Mouse (Mus musculus) lung, embryonic 14.5 days (tissue): ENCODE measurements at regions not wholly inside any gene's neighbourhood (a gene's known extent, or its start where the extent isn't known, plus 50 kb on each side); places are given as distances from the start of the nearest gene placed in this dataset.

Experiments
- ATAC-seq: fragments of 200-750 bp; cut with Nextera tagmentation; 2 replicates; pipeline ENCODE4 v1.8.0; 2017; ENCODE audit warnings: mild to moderate bottlenecking, moderate TSS enrichment, moderate library complexity; ENCODE audit not compliant: insufficient read depth
- DNase-seq: peaks from one replicate; pipeline ENCODE4 v3.0.0-alpha.2; 2015
- H3K27ac ChIP-seq: fragments of 300-500 bp; sonication (generic); 2 replicates; pipeline ENCODE4 v1.5.1; 2014; ENCODE audit warnings: low read depth, mild to moderate bottlenecking, moderate library complexity
- H3K27me3 ChIP-seq: fragments of 300-500 bp; sonication (generic); 2 replicates; pipeline ENCODE4 v1.6.1; 2014; ENCODE audit warnings: low read length, control low read depth; ENCODE audit not compliant: insufficient read depth
- H3K36me3 ChIP-seq: fragments of 300-500 bp; sonication (generic); 2 replicates; pipeline ENCODE4 v1.6.1; 2014; ENCODE audit warnings: control low read depth; ENCODE audit not compliant: insufficient read depth
- H3K4me1 ChIP-seq: fragments of 300-500 bp; sonication (generic); 2 replicates; pipeline ENCODE4 v1.6.1; 2014; ENCODE audit warnings: antibody characterized with exemption, control low read depth; ENCODE audit not compliant: insufficient read depth
- H3K4me2 ChIP-seq: fragments of 300-500 bp; sonication (generic); 2 replicates; pipeline ENCODE4 v1.6.1; 2014; ENCODE audit warnings: mild to moderate bottlenecking
- H3K4me3 ChIP-seq: fragments of 300-500 bp; sonication (generic); 2 replicates; pipeline ENCODE4 v1.5.1; 2014; ENCODE audit warnings: low read depth, low read length
- H3K9ac ChIP-seq: fragments of 300-500 bp; sonication (generic); 2 replicates; pipeline ENCODE4 v1.6.1; 2014
- H3K9me3 ChIP-seq: fragments of 300-500 bp; sonication (generic); 2 replicates; pipeline ENCODE4 v1.6.1; 2016; ENCODE audit warnings: low read depth, low read length, control low read depth
- CTCF ChIP-seq: IDR thresholded peaks from 2 replicates; pipeline ENCODE4 v1.5.1; 2016; ENCODE audit warnings: antibody characterized with exemption, low read depth
- WGBS: fragments of 180-500 bp; shearing (Covaris S2); extraction: QIAGEN DNeasy Blood & Tissue Kit; methylation state at CpG from one replicate; pipeline ENCODE4 v1.1.7; 2014; 5-methylcytosine and 5-hydroxymethylcytosine counted together

DNA sequence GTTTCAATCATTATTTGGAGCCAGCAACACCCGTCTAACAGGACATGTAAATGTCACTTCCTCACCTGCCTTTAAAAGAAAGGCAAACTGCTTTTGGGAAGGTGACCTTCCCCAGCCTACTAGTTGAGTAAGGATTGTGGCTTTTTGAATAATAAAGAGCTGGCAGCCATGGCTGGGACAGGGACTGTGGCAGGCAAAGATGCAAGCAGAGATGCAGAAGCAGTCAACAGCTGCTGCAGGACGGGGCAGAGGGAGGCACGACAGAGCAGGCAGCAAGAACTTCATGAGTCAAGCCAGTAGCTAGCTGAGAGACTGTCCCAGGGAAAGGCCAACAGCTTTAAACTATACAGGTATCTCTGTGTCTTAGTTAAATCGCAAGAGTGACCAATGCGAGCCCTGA lies 334.7 kb upstream of the Zfp462 start:
- no peak for DNase-seq
- H3K9ac ChIP-seq, result no peak overlapping the region
- no peaks in the 10 kb centered on the region for H3K9me3 ChIP-seq
- no peaks in the 10 kb centered on the region for H3K4me1 ChIP-seq
- H3K36me3 ChIP-seq, result no peaks in the 10 kb centered on the region
- no peak for TF ChIP-seq CTCF
- ATAC-seq, result no peak
- H3K4me3 ChIP-seq, result no peak overlapping the region
- H3K27me3 ChIP-seq, result no peaks in the 10 kb centered on the region
- WGBS, result 66% methylated on average over 5 of the region's 5 CpGs
- H3K4me2 ChIP-seq, result no peak overlapping the region
- H3K27ac ChIP-seq, result no peak overlapping the region

DNA sequence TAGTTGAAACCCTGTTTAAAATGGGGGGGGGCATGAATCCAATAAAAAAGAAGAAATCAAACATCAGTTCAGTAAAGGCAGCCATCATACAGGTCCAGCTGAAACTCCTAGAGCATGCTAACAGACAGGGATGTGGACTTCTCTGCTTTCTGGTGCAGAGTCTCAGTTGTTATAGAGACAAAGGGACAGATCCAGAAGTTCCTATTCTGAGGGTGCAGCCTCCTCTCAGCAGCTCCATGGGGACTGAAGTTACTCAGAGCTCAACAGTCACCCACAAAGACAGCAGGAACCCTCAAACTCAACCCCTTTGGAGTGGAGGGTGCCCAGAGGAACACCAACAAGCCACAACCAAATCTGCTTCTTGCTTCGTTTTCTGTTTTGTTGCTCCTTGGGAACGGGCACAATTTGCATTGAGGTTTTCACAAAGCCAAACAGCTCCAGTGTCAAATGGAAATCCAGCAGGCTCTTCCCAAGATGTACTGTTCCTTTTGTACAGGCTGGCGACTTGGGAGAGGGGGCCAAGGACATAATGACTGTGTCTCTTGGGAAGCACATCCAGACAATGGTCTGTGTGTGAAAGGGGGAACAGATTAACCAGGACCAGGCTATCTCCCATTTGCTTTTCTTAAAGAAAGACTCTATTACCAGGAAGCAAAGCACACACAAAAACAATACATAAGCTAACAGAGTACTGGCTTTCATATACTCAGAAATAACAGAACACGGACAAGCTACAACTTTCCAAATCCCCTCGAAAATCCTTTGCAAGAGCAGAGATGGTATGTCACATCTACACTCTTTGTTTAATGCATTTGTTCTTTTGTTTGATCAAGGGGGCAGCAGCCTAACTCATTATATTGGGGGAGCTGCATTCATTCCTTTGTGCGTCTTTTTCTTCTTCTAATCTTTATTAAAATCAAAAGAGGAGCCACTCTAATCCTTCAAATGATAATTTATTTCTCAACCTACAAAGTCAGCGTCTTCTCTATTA lies 332.6 kb upstream of the Zfp462 start:
- DNase-seq (no peak), ATAC-seq (no peak)
- Histone ChIP-seq H3K9me3 (no peaks in the 10 kb centered on the region), H3K9ac (no peak overlapping the region), H3K4me3 (no peak overlapping the region), H3K4me2 (no peak overlapping the region), H3K36me3 (no peaks in the 10 kb centered on the region), H3K4me1 (no peaks in the 10 kb centered on the region), H3K27ac (no peak overlapping the region), H3K27me3 (no peaks in the 10 kb centered on the region)
- TF ChIP-seq CTCF, result no peak
- 72% methylated on average over 7 of the region's 7 CpGs for WGBS

DNA sequence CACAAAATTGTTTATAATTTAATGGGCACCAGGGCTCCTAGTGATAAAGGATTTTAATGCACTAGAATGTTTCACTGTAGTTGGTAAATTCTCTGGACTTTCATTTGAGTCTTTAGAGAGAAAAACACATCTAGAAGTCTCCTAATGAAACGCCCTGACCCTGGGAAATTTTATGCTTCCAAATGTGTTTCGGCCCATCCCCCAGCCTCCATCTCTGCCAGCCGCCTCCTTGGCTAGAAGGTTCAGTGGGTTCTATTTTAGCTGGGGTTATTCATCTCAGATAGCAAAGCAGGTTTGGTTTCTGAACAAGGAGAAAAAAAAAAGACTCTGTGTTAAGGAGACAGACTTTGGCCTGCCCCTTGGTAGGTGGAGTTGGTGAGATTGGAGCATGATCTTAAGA lies 331.8 kb upstream of the Zfp462 start:
- no peaks in the 10 kb centered on the region for H3K9me3 ChIP-seq
- H3K4me3 ChIP-seq, result no peak overlapping the region
- WGBS, result 60% methylated on average over 3 of the region's 3 CpGs
- no peak overlapping the region for H3K9ac ChIP-seq
- no peaks in the 10 kb centered on the region for H3K36me3 ChIP-seq
- no peak for TF ChIP-seq CTCF
- no peak overlapping the region for H3K4me2 ChIP-seq
- H3K4me1 ChIP-seq, result no peaks in the 10 kb centered on the region
- ATAC-seq, result no peak
- H3K27me3 ChIP-seq, result no peaks in the 10 kb centered on the region
- DNase-seq, result no peak
- H3K27ac ChIP-seq, result no peak overlapping the region

DNA sequence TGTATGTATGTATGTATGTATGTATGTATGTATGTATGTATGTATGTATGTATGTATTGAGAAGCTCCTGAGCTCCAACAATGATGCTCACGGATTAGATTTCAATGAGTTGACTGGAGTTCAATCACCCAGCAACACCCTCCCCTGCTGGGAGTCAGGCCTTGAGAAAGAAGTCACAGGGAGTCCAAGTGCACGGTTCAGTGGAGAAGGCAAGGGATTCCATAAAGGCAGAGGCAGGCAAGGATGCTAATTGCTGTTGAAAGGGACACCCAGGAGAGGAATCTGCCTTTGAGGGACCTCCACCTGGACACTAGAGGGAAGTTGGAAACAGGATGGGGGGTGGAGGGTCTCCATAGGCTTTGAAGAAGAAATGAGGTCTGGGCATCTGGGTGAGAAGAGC lies 331.2 kb upstream of the Zfp462 start:
- TF ChIP-seq CTCF, result no peak
- WGBS, result 68% methylated on average over 2 of the region's 2 CpGs
- H3K27me3 ChIP-seq, result no peaks in the 10 kb centered on the region
- no peak for DNase-seq
- no peak overlapping the region for H3K4me2 ChIP-seq
- H3K4me1 ChIP-seq, result no peaks in the 10 kb centered on the region
- no peaks in the 10 kb centered on the region for H3K9me3 ChIP-seq
- H3K9ac ChIP-seq, result no peak overlapping the region
- ATAC-seq, result no peak
- H3K36me3 ChIP-seq, result no peaks in the 10 kb centered on the region
- no peak overlapping the region for H3K4me3 ChIP-seq
- H3K27ac ChIP-seq, result no peak overlapping the region

DNA sequence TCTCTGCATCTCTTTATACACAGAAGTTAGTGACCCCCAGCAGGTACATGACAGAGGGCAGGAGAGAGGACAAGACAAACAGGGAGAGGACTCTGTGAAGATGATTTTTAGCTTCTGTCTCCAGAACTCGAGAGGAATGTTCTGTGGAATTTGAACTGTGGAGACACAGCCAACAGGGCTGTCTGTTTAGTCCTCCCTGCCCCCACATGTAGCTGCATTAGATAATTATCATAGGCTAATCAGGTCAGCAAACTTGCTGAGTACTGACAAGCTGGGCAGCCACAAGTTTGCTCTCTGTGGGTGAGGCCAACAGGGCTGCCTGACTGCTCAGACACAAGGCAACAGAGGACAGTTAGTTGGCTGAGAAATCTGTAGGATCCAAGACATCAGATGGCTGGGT lies 329.0 kb upstream of the Zfp462 start:
- ATAC-seq (no peak), DNase-seq (no peak)
- H3K36me3 ChIP-seq, result no peaks in the 10 kb centered on the region
- H3K27me3 ChIP-seq, result no peaks in the 10 kb centered on the region
- H3K9me3 ChIP-seq, result no peaks in the 10 kb centered on the region
- TF ChIP-seq CTCF, result no peak
- no peak overlapping the region for H3K27ac ChIP-seq
- H3K9ac ChIP-seq, result no peak overlapping the region
- no peak overlapping the region for H3K4me3 ChIP-seq
- H3K4me1 ChIP-seq, result no peaks in the 10 kb centered on the region
- 0% methylated on average over 1 of the region's 1 CpGs for WGBS
- no peak overlapping the region for H3K4me2 ChIP-seq

DNA sequence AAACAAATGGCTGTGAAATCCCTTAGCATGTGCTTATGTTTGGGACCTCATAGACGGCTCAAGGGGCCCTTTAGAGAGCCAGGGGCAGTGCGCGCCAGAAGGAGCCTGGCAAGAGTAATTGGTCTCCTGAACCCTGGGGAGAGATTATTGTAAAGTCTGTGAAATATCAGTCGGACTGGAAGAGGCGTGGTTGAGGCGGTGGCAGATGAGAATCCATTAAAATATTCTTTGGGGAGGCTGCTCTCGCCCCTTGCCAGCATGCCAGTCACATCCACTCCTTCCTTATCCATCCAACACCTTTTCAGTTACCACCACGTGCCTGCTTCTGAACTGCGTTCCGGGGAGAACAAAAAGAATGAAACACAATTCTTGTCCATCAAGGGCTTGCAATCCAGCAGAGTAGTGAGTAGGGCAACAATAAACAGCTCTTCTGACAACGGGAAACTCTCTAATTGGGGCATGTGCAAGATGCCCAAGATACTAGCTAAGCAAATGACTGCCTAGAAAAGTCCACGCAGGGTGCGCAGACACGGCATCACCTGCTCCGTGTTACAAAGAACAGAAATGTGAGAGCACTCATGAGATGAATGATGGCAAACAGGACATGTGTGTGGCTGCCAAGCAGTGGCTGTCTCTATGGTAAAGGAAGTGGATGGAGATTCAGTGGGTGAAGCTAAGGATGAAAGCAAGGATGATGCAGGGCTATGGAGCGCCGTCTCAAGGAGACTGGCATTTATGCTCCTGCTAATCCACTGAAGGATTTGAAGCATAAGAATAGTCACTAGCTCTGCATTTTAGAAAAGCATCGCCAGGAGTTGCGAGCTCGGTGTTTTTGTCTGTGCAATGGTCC lies 320.6 kb upstream of the Zfp462 start:
- H3K27me3 ChIP-seq, result no peaks in the 10 kb centered on the region
- no peak overlapping the region for H3K9ac ChIP-seq
- TF ChIP-seq CTCF, result no peak
- no peaks in the 10 kb centered on the region for H3K9me3 ChIP-seq
- no peaks in the 10 kb centered on the region for H3K4me1 ChIP-seq
- no peak for ATAC-seq
- DNase-seq, result no peak
- H3K36me3 ChIP-seq, result no peaks in the 10 kb centered on the region
- WGBS, result 70% methylated on average over 20 of the region's 20 CpGs
- H3K27ac ChIP-seq, result no peak overlapping the region
- no peak overlapping the region for H3K4me2 ChIP-seq
- H3K4me3 ChIP-seq, result no peak overlapping the region
